Mouse (Mus musculus) ES-Bruce4 (cell line): ENCODE data around the gene Serpine2. TPM values are rescaled to one million over a fixed set of nuclear protein-coding genes. Genes with fewer than 3 reads are reported as not detected.

Source experiments
- H3K27ac ChIP-seq: 2 replicates; pipeline ENCODE4 v1.5.1; 2012; ENCODE audit warnings: low read length, inconsistent platforms; ENCODE audit not compliant: insufficient read depth
- H3K27me3 ChIP-seq: 2 replicates; pipeline ENCODE4 v1.6.1; 2012; ENCODE audit warnings: mild to moderate bottlenecking, low read length, inconsistent platforms; ENCODE audit not compliant: control insufficient read depth, poor library complexity, insufficient read depth, severe bottlenecking
- H3K36me3 ChIP-seq: 2 replicates; pipeline ENCODE4 v1.6.1; 2012; ENCODE audit warnings: inconsistent platforms, mild to moderate bottlenecking, low read length, moderate library complexity; ENCODE audit not compliant: control insufficient read depth, poor library complexity, insufficient read depth, severe bottlenecking
- H3K4me1 ChIP-seq: one replicate; pipeline ENCODE4 v1.8.1; 2011; ENCODE audit warnings: low read length; ENCODE audit not compliant: control insufficient read depth, insufficient read depth
- H3K4me3 ChIP-seq: 2 replicates; pipeline ENCODE4 v1.5.1; 2011; ENCODE audit warnings: low read depth, mild to moderate bottlenecking, low read length
- H3K9ac ChIP-seq: 2 replicates; pipeline ENCODE4 v1.6.1; 2012; ENCODE audit warnings: low read depth, mild to moderate bottlenecking, inconsistent platforms; ENCODE audit not compliant: poor library complexity, severe bottlenecking
- H3K9me3 ChIP-seq: replicated peaks from 2 replicates; pipeline ENCODE4 v1.6.1; 2012; ENCODE audit warnings: mild to moderate bottlenecking, low read length, inconsistent platforms; ENCODE audit not compliant: control insufficient read depth, poor library complexity, insufficient read depth, severe bottlenecking
- CTCF ChIP-seq: IDR thresholded peaks from one replicate; pipeline ENCODE4 v1.8.1; 2011; ENCODE audit warnings: low read depth, low read length
- EP300 ChIP-seq: IDR thresholded peaks from 2 replicates; pipeline ENCODE4 v1.6.1; 2011; ENCODE audit warnings: low read depth, low read length; ENCODE audit not compliant: insufficient read depth
- POLR2A ChIP-seq: IDR thresholded peaks from one replicate; pipeline ENCODE4 v1.8.1; 2011; ENCODE audit warnings: low read length; ENCODE audit not compliant: insufficient read depth
- polyA plus RNA-seq: library from polyadenylated mRNA; stranded (reverse); fragments of >200 nt; gene quantifications from 2 replicates; pipeline ENCODE4 v1.2.4, GENCODE M21; 2011; ENCODE audit warnings: low read depth; ENCODE audit not compliant: missing spikeins, insufficient read depth, insufficient read length

Gene Serpine2
- polyA plus RNA-seq, 1 experiment, result 71.0 TPM

GRCm38 (mm10) chr1:79860411-79861039, 455 bp downstream of the Serpine2 start:
- Histone ChIP-seq H3K27me3 (peaks cover 17% of the 10 kb centered on the region), H3K36me3 (no peaks in the 10 kb centered on the region)

GRCm38 (mm10) chr1:79859975-79860374, 1.0 kb downstream of the Serpine2 start:
- no peaks in the 10 kb centered on the region for H3K36me3 ChIP-seq
- peaks cover 17% of the 10 kb centered on the region for H3K27me3 ChIP-seq
- no peak overlapping the region for H3K9ac ChIP-seq
- no peaks in the 10 kb centered on the region for H3K9me3 ChIP-seq
- TF ChIP-seq EP300, result no peak
- TF ChIP-seq CTCF, result no peak
- no peak for TF ChIP-seq POLR2A
- H3K4me1 ChIP-seq, result no peaks in the 10 kb centered on the region
- no peak overlapping the region for H3K27ac ChIP-seq
- no peak overlapping the region for H3K4me3 ChIP-seq

More at GRCm38 (mm10) chr1:79860411-79861039, 455 bp downstream of the Serpine2 start:
- H3K4me3 ChIP-seq, result no peak overlapping the region
- no peaks in the 10 kb centered on the region for H3K4me1 ChIP-seq
- no peak overlapping the region for H3K9ac ChIP-seq
- TF ChIP-seq EP300 (no peak), POLR2A (no peak), CTCF (no peak)
- H3K27ac ChIP-seq, result no peak overlapping the region
- H3K9me3 ChIP-seq, result no peaks in the 10 kb centered on the region

GRCm38 (mm10) chr1:79859026-79859425, 2.0 kb downstream of the Serpine2 start:
- Histone ChIP-seq H3K4me1 (no peaks in the 10 kb centered on the region), H3K4me3 (peak overlapping the region; percentile 75), H3K27ac (no peak overlapping the region), H3K36me3 (no peaks in the 10 kb centered on the region), H3K9ac (peak overlapping the region; percentile 95), H3K27me3 (peaks cover 17% of the 10 kb centered on the region), H3K9me3 (no peaks in the 10 kb centered on the region)
- TF ChIP-seq EP300 (no peak), CTCF (no peak), POLR2A (no peak)

- H3K4me3 ChIP-seq, result peak overlapping the region; percentile 96
- H3K27me3 ChIP-seq, result peaks cover 17% of the 10 kb centered on the region
- H3K9ac ChIP-seq, result peak overlapping the region; percentile 95
- H3K9me3 ChIP-seq, result no peaks in the 10 kb centered on the region
- TF ChIP-seq CTCF (no peak), POLR2A (no peak), EP300 (no peak)
- H3K36me3 ChIP-seq, result no peaks in the 10 kb centered on the region
- no peak overlapping the region for H3K27ac ChIP-seq
- H3K4me1 ChIP-seq, result no peaks in the 10 kb centered on the region
Observed at GRCm38 (mm10) chr1:79858389-79858994, 2.5 kb downstream of the Serpine2 start.

- peak overlapping the region; percentile 95 for H3K9ac ChIP-seq
- H3K36me3 ChIP-seq, result no peaks in the 10 kb centered on the region
- TF ChIP-seq EP300 (no peak), POLR2A (no peak), CTCF (no peak)
- H3K27me3 ChIP-seq, result peaks cover 17% of the 10 kb centered on the region
- H3K4me3 ChIP-seq, result peak overlapping the region; percentile 96
- no peaks in the 10 kb centered on the region for H3K9me3 ChIP-seq
- no peaks in the 10 kb centered on the region for H3K4me1 ChIP-seq
- H3K27ac ChIP-seq, result no peak overlapping the region
Observed at GRCm38 (mm10) chr1:79857681-79858388, 3.1 kb downstream of the Serpine2 start.

GRCm38 (mm10) chr1:79856756-79857155, 4.2 kb downstream of the Serpine2 start:
- Histone ChIP-seq H3K27ac (no peak overlapping the region), H3K9ac (no peak overlapping the region), H3K4me1 (no peaks in the 10 kb centered on the region), H3K4me3 (0 out of 2 replicates have a peak overlapping the region, but pooled peaks have one; percentile 10), H3K36me3 (no peaks in the 10 kb centered on the region), H3K27me3 (peaks cover 17% of the 10 kb centered on the region), H3K9me3 (no peaks in the 10 kb centered on the region)
- TF ChIP-seq CTCF (no peak), POLR2A (no peak), EP300 (no peak)
